Mouse (Mus musculus) mouse embryonic stem cell (cell line): ENCODE data around the gene Aldh6a1.

Source experiments
- in situ Hi-C, 2 experiments: fragments of 300-500 bp; cut with MboI; formaldehyde crosslinking; loops; 1 replicate in 1 of 2; 3 replicates in 1 of 2; pipeline ENCODE4 v1.14.3; 2019 to 2020; ENCODE audit warnings: low sequenced_read_pairs in 2 of 2, low pct_unique_long_range_greater_than_20kb in 1 of 2, mixed read lengths in 1 of 2; ENCODE audit not compliant: unreplicated experiment in 1 of 2

Gene Aldh6a1

GRCm38 (mm10) chr12:84423990-84424389 lies 26.8 kb downstream of the Aldh6a1 start:
- in situ Hi-C loops = no loop called here

- in situ Hi-C loops = no loop called here
These were observed 33.2 kb downstream of the Aldh6a1 start for GRCm38 (mm10) chr12:84417605-84417922.

- in situ Hi-C loops = no loop called here
These were observed 33.8 kb downstream of the Aldh6a1 start, which contains the start of gene Rnf113a2 for GRCm38 (mm10) chr12:84416834-84417604. TSS of gene Rnf113a2 (plus strand) at chr12:84417196.

GRCm38 (mm10) chr12:84408819-84409507 lies 41.8 kb downstream of the Aldh6a1 start, which contains the start of the genes Entpd5 and Bbof1:
TSS of gene Entpd5 (minus strand) at chr12:84409029.
TSS of gene Bbof1 (plus strand) at chr12:84409071.
- in situ Hi-C loops = no loop called here

GRCm38 (mm10) chr12:84407874-84408818 lies 42.7 kb downstream of the Aldh6a1 start:
- in situ Hi-C loops = no loop called here

- in situ Hi-C loops = no loop called here
These were observed 43.5 kb downstream of the Aldh6a1 start for GRCm38 (mm10) chr12:84407259-84407658.

GRCm38 (mm10) chr12:84404541-84404940 lies 46.3 kb downstream of the Aldh6a1 start:
- in situ Hi-C loops = no loop called here

- in situ Hi-C loops = no loop called here
These were observed 47.9 kb downstream of the Aldh6a1 start for GRCm38 (mm10) chr12:84402923-84403322.

GRCm38 (mm10) chr12:84400653-84401052 lies 50.2 kb downstream of the Aldh6a1 start:
- in situ Hi-C loops = no loop called here

- in situ Hi-C loops = no loop called here
These were observed 50.7 kb downstream of the Aldh6a1 start for GRCm38 (mm10) chr12:84400068-84400467.

GRCm38 (mm10) chr12:84399663-84400062 lies 51.1 kb downstream of the Aldh6a1 start:
- in situ Hi-C loops = no loop called here

GRCm38 (mm10) chr12:84399135-84399534 lies 51.7 kb downstream of the Aldh6a1 start:
- in situ Hi-C loops = no loop called here

- in situ Hi-C loops = no loop called here
These were observed 52.2 kb downstream of the Aldh6a1 start for GRCm38 (mm10) chr12:84398629-84399028.

- in situ Hi-C loops = no loop called here
These were observed 53.1 kb downstream of the Aldh6a1 start for GRCm38 (mm10) chr12:84397685-84398084.

GRCm38 (mm10) chr12:84396947-84397679 lies 53.7 kb downstream of the Aldh6a1 start:
- in situ Hi-C loops = no loop called here

GRCm38 (mm10) chr12:84393847-84394246 lies 57.0 kb downstream of the Aldh6a1 start:
- in situ Hi-C loops = no loop called here

GRCm38 (mm10) chr12:84392681-84393080 lies 58.1 kb downstream of the Aldh6a1 start:
- in situ Hi-C loops = no loop called here

GRCm38 (mm10) chr12:84390336-84390735 lies 60.5 kb downstream of the Aldh6a1 start:
- in situ Hi-C loops = no loop called here
